Mouse (Mus musculus) heart, embryonic 15.5 days (tissue): ENCODE results near the gene Coa3. TPM values are rescaled to one million over a fixed set of nuclear protein-coding genes. Genes with fewer than 3 reads are reported as not detected.
"Not testable (repeated sequence)": the region's sequence is repeated elsewhere in the genome, so short reads cannot be mapped to it uniquely, and the experiment has no call there.

Experiments
- ATAC-seq: fragments of 200-750 bp; cut with Nextera tagmentation; replicated peaks from 2 replicates; pipeline ENCODE4 v1.8.0; 2017; ENCODE audit warnings: low read depth, moderate TSS enrichment; ENCODE audit not compliant: insufficient number of reproducible peaks, insufficient read depth, low FRiP score
- H3K27ac ChIP-seq: fragments of 300-500 bp; sonication (generic); 2 replicates; pipeline ENCODE4 v1.5.1; 2015; ENCODE audit warnings: mild to moderate bottlenecking, inconsistent platforms
- H3K27me3 ChIP-seq: fragments of 300-500 bp; sonication (generic); 2 replicates; pipeline ENCODE4 v1.6.1; 2015; ENCODE audit warnings: inconsistent platforms
- H3K36me3 ChIP-seq: fragments of 300-500 bp; sonication (generic); 2 replicates; pipeline ENCODE4 v1.6.1; 2015; ENCODE audit warnings: mild to moderate bottlenecking, inconsistent platforms
- H3K4me1 ChIP-seq: fragments of 300-500 bp; sonication (generic); replicated peaks from 2 replicates; pipeline ENCODE4 v1.6.1; 2015; ENCODE audit warnings: inconsistent platforms
- H3K4me2 ChIP-seq: fragments of 300-500 bp; sonication (generic); 2 replicates; pipeline ENCODE4 v1.6.1; 2015; ENCODE audit warnings: inconsistent platforms, mild to moderate bottlenecking, moderate library complexity
- H3K4me3 ChIP-seq: fragments of 300-500 bp; sonication (generic); 2 replicates; pipeline ENCODE4 v1.5.1; 2015; ENCODE audit warnings: mild to moderate bottlenecking, inconsistent platforms
- H3K9ac ChIP-seq: fragments of 300-500 bp; sonication (generic); 2 replicates; pipeline ENCODE4 v1.6.1; 2015; ENCODE audit warnings: mild to moderate bottlenecking, inconsistent platforms
- H3K9me3 ChIP-seq: fragments of 300-500 bp; sonication (generic); replicated peaks from 2 replicates; pipeline ENCODE4 v1.6.1; 2016; ENCODE audit warnings: inconsistent platforms
- WGBS: fragments of 180-500 bp; shearing (Covaris S2); methylation state at CpG from one replicate; pipeline ENCODE4 v1.1.7; 2015; ENCODE audit warnings: mixed read lengths; 5-methylcytosine and 5-hydroxymethylcytosine counted together
- polyA plus RNA-seq: library from polyadenylated mRNA; unstranded; fragments of >200 nt; fragmentation: Nextera tagmentation; extraction: Ambion mirVana; gene quantifications from 2 replicates; pipeline ENCODE4 v1.2.1, GENCODE M21; 2015

Coa3 gene
- polyA plus RNA-seq: 151 and 169 TPM in 2 replicates

- H3K27ac ChIP-seq: peak within 1 kb of the TSS; percentile 80
- no peaks in the 10 kb centered on the region for H3K9me3 ChIP-seq
- H3K36me3 ChIP-seq: no peaks in the 10 kb centered on the region; the same call in 1 of the 2 replicates
- peak within 1 kb of the TSS; percentile 69 for H3K4me3 ChIP-seq
- H3K27me3 ChIP-seq: peaks cover 3% of the 10 kb centered on the region; the same call in 1 of the 2 replicates
- peak within 1 kb of the TSS; percentile 76 for H3K9ac ChIP-seq
- peaks cover 26% of the 10 kb centered on the region for H3K4me1 ChIP-seq
- peak; percentile 95 for ATAC-seq
- peak within 1 kb of the TSS; percentile 80 for H3K4me2 ChIP-seq
- 7% methylated on average over 45 of the region's 45 CpGs for WGBS
Measured at GRCm38 (mm10) chr11:101278223-101279192, at the start of gene Coa3, which contains the start of gene Cntd1. TSS of gene Coa3 (minus strand) at chr11:101279114. TSS of gene Cntd1 (plus strand) at chr11:101279012.

- Histone ChIP-seq H3K4me2 (no peak overlapping the region), H3K36me3 (peaks cover 27% of the 10 kb centered on the region), H3K27me3 (no peaks in the 10 kb centered on the region), H3K9ac (no peak overlapping the region), H3K4me1 (peaks cover 13% of the 10 kb centered on the region), H3K27ac (no peak overlapping the region), H3K9me3 (no peaks in the 10 kb centered on the region), H3K4me3 (no peak overlapping the region)
- ATAC-seq: no peak
- 41% methylated on average over 3 of the region's 3 CpGs for WGBS
Measured at GRCm38 (mm10) chr11:101327311-101327710, 48.4 kb upstream of the Coa3 start.

- 84% methylated on average over 11 of the region's 11 CpGs for WGBS
- Histone ChIP-seq H3K27ac (no peak overlapping the region), H3K4me3 (no peak overlapping the region), H3K4me1 (peaks cover 13% of the 10 kb centered on the region), H3K9ac (no peak overlapping the region), H3K36me3 (peaks cover 38% of the 10 kb centered on the region), H3K27me3 (no peaks in the 10 kb centered on the region), H3K4me2 (no peak overlapping the region), H3K9me3 (no peaks in the 10 kb centered on the region)
- ATAC-seq: no peak
Measured at GRCm38 (mm10) chr11:101326147-101326546, 47.2 kb upstream of the Coa3 start.

GRCm38 (mm10) chr11:101325201-101325600 lies 46.3 kb upstream of the Coa3 start:
- not testable (repeated sequence) for H3K4me2 ChIP-seq, ATAC-seq, H3K9ac ChIP-seq, H3K27ac ChIP-seq, H3K9me3 ChIP-seq, H3K4me3 ChIP-seq, H3K27me3 ChIP-seq
- WGBS: 86% methylated on average over 11 of the region's 11 CpGs
- H3K4me1 ChIP-seq: peaks cover 13% of the 10 kb centered on the region
- peaks cover 48% of the 10 kb centered on the region for H3K36me3 ChIP-seq

DNA sequence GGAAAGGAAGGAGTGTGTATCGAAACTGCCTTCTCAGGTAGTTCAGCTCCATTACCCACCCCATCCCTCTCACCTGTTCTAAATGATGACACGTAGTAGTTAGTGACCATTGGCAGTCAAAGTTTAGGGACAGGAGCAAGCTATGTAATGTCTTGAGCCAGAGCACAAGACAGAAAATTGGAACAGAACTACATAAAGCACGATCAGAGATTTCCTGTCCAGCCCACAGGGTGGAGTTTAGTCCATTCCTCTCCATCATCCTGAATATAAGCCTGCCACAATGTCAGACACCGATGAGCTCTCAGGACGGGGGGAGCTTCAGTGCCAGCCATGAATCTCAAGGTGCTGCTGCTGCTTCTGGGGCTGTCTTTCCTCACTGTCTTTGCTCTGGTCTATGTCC lies 45.8 kb upstream of the Coa3 start, which contains the start of gene Aoc2:
Gene Aoc2 (plus strand): TSS at position 301 of the 400 bp plus-strand sequence.
- Histone ChIP-seq H3K4me1 (peaks cover 13% of the 10 kb centered on the region), H3K9me3 (no peaks in the 10 kb centered on the region), H3K4me3 (no peak within 1 kb of the TSS), H3K27me3 (no peaks in the 10 kb centered on the region), H3K27ac (no peak within 1 kb of the TSS), H3K36me3 (peaks cover 52% of the 10 kb centered on the region), H3K4me2 (no peak within 1 kb of the TSS), H3K9ac (no peak within 1 kb of the TSS)
- WGBS: 80% methylated on average over 5 of the region's 5 CpGs
- no peak for ATAC-seq

DNA sequence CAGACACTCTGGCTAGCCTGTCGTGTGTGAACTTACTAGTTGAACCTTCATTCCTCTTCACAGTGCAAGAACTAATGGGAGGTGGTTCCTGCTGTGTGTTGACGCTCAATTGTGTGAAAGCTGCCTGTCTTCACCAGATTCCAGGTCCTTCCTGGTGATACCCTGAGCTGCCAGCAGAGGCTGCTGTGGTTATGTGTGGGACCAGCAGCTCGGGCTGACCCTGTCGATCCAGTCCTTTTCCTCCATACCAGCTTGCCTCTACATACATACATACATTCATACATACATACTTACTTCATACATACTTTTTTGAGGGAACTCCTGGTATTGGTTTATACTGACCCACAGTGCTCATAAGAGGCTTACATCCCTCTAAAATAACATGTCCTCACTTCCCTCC lies 44.7 kb upstream of the Coa3 start:
- H3K4me2 ChIP-seq: no peak overlapping the region
- H3K4me3 ChIP-seq: no peak overlapping the region
- no peak overlapping the region for H3K27ac ChIP-seq
- ATAC-seq: 0 out of 2 replicates have a peak, but pooled peaks have one; percentile 19
- no peak overlapping the region for H3K9ac ChIP-seq
- WGBS: 9% methylated on average over 4 of the region's 4 CpGs
- H3K4me1 ChIP-seq: peaks cover 6% of the 10 kb centered on the region
- peaks cover 62% of the 10 kb centered on the region for H3K36me3 ChIP-seq
- no peaks in the 10 kb centered on the region for H3K9me3 ChIP-seq
- no peaks in the 10 kb centered on the region for H3K27me3 ChIP-seq

DNA sequence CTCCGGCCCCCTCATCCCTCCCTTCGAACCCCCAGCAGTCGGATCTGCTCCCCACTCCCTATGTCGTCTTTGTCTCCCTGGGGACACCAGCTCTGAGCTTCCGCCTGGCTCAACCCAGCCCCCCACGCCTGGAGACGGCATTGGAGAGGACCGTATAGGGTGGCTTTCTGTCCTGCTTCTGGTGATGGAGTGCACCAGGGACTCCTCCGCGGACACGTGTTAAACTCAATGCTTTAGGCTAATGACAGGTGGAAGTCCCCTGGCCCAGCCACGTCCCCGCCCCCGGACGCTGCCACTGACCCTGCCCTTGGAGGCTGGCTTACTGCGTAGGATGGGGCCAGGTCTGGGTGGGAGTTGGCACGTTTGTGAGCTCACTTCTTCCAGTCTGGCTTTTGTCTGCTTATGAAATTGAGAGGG lies 37.6 kb upstream of the Coa3 start:
- Histone ChIP-seq H3K36me3 (peaks cover 37% of the 10 kb centered on the region), H3K4me1 (peaks cover 17% of the 10 kb centered on the region), H3K9me3 (no peaks in the 10 kb centered on the region), H3K27me3 (no peaks in the 10 kb centered on the region), H3K27ac (peak overlapping the region; percentile 78), H3K4me3 (peak overlapping the region; percentile 86), H3K4me2 (peak overlapping the region; percentile 96), H3K9ac (peak overlapping the region; percentile 92)
- ATAC-seq: peak; percentile 56
- whole genome bisulfite sequencing: 0% methylated on average over 17 of the region's 17 CpGs

DNA sequence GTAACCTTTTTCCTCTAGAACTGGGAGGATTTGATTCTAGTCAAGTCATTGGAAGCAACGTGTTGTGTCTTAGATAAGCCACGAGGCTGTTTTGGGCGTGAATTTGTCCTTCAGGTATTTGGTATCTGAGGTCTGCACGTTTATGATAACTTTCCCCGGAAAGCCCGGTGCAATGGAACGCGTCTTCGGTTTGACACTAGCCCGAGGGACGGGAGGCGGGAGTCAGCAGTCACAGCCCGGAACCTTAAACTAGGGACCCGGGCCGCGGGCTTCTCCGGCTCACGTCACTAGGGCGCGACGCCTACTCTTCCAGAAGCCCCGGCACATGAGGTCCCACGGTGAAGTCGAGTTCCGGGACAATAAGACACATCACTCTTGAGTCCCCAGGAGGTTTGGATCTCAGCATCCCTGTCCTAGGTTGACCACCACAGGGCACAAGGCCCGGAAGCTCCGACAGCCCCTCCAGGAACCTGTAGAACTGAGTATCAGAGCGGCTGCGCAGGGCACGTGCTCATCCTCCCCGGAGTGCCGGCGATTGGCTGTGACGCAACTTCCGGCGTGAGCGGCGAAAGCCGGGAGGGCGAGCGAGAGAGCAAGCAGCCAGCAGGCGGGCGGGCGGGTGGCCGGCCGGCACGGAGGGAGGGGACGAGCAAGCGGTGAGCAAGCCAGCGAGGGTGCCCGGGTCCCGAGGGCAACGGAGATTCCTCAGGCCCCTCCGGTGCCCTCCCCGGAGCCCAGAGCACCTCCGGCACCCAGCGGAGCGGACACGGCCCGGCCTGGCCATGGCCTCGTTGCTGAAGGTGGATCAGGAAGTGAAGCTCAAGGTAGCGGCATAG lies 37.0 kb upstream of the Coa3 start, which contains the start of gene Psme3:
Gene Psme3 (plus strand): TSS at position 549 of the 836 bp plus-strand sequence.
- ATAC-seq: peak; percentile 88
- peaks cover 31% of the 10 kb centered on the region for H3K36me3 ChIP-seq
- peak within 1 kb of the TSS; percentile 92 for H3K9ac ChIP-seq
- under 1% methylated on average over 62 of the region's 62 CpGs for WGBS
- peak within 1 kb of the TSS; percentile 78 for H3K27ac ChIP-seq
- no peaks in the 10 kb centered on the region for H3K9me3 ChIP-seq
- peaks cover 17% of the 10 kb centered on the region for H3K4me1 ChIP-seq
- H3K4me3 ChIP-seq: peak within 1 kb of the TSS; percentile 86
- no peaks in the 10 kb centered on the region for H3K27me3 ChIP-seq
- peak within 1 kb of the TSS; percentile 96 for H3K4me2 ChIP-seq

DNA sequence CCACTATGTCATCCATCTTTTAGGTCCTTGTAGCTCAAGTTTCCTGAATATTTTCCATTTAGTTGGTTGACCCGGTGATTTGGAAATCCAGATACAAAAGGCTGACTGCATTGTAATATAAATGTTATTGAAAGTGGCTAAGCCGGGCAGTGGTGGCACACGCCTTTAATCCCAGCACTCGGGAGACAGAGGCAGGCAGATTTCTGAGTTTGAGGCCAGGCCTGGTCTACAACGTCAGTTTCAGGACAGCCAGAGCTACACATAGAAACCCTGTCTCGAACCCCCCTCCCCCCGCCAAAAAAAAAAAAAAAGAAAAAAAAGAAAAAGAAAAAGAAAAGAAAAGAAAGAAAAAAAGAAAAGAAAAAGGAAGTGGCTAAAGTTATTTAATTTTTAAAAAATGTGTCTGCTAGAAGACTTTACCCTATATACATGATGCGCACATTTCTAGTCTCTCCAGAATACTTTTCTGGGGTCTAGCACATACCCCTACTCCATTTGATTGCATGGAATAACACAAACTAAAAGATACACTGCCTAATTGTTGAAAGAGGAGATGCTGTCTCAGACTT lies 36.3 kb upstream of the Coa3 start:
- H3K4me3 ChIP-seq: peak overlapping the region; percentile 86
- peak overlapping the region; percentile 78 for H3K27ac ChIP-seq
- 82% methylated on average over 8 of the region's 8 CpGs for WGBS
- H3K4me2 ChIP-seq: peak overlapping the region; percentile 96
- peaks cover 17% of the 10 kb centered on the region for H3K4me1 ChIP-seq
- peaks cover 23% of the 10 kb centered on the region for H3K36me3 ChIP-seq
- H3K27me3 ChIP-seq: no peaks in the 10 kb centered on the region
- peak overlapping the region; percentile 92 for H3K9ac ChIP-seq
- ATAC-seq: no peak
- no peaks in the 10 kb centered on the region for H3K9me3 ChIP-seq

- ATAC-seq: no peak
- Histone ChIP-seq H3K9me3 (no peaks in the 10 kb centered on the region), H3K36me3 (peaks cover 17% of the 10 kb centered on the region), H3K27ac (no peak overlapping the region), H3K4me3 (no peak overlapping the region), H3K4me1 (peaks cover 17% of the 10 kb centered on the region), H3K27me3 (no peaks in the 10 kb centered on the region), H3K4me2 (no peak overlapping the region), H3K9ac (no peak overlapping the region)
- WGBS: 97% methylated on average over 1 of the region's 1 CpGs
Measured at GRCm38 (mm10) chr11:101314567-101314966, 35.7 kb upstream of the Coa3 start.
